Mouse (Mus musculus) liver, embryonic 12.5 days (tissue): ENCODE measurements around the gene Cenpb. TPM values are rescaled to one million over a fixed set of nuclear protein-coding genes. Genes with fewer than 3 reads are reported as not detected.
"Not testable (repeated sequence)": the region's sequence is repeated elsewhere in the genome, so short reads cannot be mapped to it uniquely, and the experiment has no call there.

Source experiments
- ATAC-seq: fragments of 200-750 bp; cut with Nextera tagmentation; 2 replicates; pipeline ENCODE4 v1.8.0; 2017; ENCODE audit warnings: moderate number of reproducible peaks, mild to moderate bottlenecking, moderate library complexity
- H3K27ac ChIP-seq: fragments of 300-500 bp; sonication (generic); 2 replicates; pipeline ENCODE4 v1.5.1; 2016; ENCODE audit warnings: mild to moderate bottlenecking
- H3K27me3 ChIP-seq: fragments of 300-500 bp; sonication (generic); replicated peaks from 2 replicates; pipeline ENCODE4 v1.6.1; 2016; ENCODE audit warnings: mild to moderate bottlenecking, moderate library complexity
- H3K36me3 ChIP-seq: fragments of 300-500 bp; sonication (generic); 2 replicates; pipeline ENCODE4 v1.6.1; 2016; ENCODE audit warnings: mild to moderate bottlenecking, moderate library complexity
- H3K4me1 ChIP-seq: fragments of 300-500 bp; sonication (generic); 2 replicates; pipeline ENCODE4 v1.6.1; 2016
- H3K4me2 ChIP-seq: fragments of 300-500 bp; sonication (generic); 2 replicates; pipeline ENCODE4 v1.6.1; 2016; ENCODE audit warnings: mild to moderate bottlenecking, moderate library complexity
- H3K4me3 ChIP-seq: fragments of 300-500 bp; sonication (generic); 2 replicates; pipeline ENCODE4 v1.5.1; 2016; ENCODE audit warnings: mild to moderate bottlenecking, moderate library complexity
- H3K9ac ChIP-seq: fragments of 300-500 bp; sonication (generic); 2 replicates; pipeline ENCODE4 v1.6.1; 2016; ENCODE audit warnings: mild to moderate bottlenecking, moderate library complexity
- H3K9me3 ChIP-seq: fragments of 300-500 bp; sonication (generic); replicated peaks from 2 replicates; pipeline ENCODE4 v1.6.1; 2016; ENCODE audit warnings: mild to moderate bottlenecking, moderate library complexity
- WGBS: fragments of 180-500 bp; shearing (Covaris S2); methylation state at CpG from one replicate; pipeline ENCODE4 v1.1.7; 2016; ENCODE audit not compliant: insufficient replicate concordance; 5-methylcytosine and 5-hydroxymethylcytosine counted together
- polyA plus RNA-seq: library from polyadenylated mRNA; unstranded; fragments of >200 nt; fragmentation: Nextera tagmentation; extraction: Ambion mirVana; gene quantifications from 2 replicates; pipeline ENCODE4 v1.2.1, GENCODE M21; 2016

Gene Cenpb
- polyA plus RNA-seq = 5.9 and 6.5 TPM in 2 replicates

GRCm38 (mm10) chr2:131179990-131180587, at the start of gene Cenpb:
TSS of gene Cenpb (minus strand) at chr2:131180067.
- Histone ChIP-seq H3K27me3 (0 out of 2 replicates have a peak, but pooled peaks cover 2% of the 10 kb centered on the region), H3K4me1 (peaks cover 45% of the 10 kb centered on the region), H3K9ac (peak within 1 kb of the TSS; percentile 90), H3K4me2 (peak within 1 kb of the TSS; percentile 98), H3K9me3 (no peaks in the 10 kb centered on the region), H3K36me3 (peaks cover 27% of the 10 kb centered on the region), H3K4me3 (peak within 1 kb of the TSS; percentile 75), H3K27ac (peak within 1 kb of the TSS; percentile 83)
- ATAC-seq = peak; percentile 83
- WGBS = 3% methylated on average over 37 of the region's 57 CpGs

- no peak for ATAC-seq
- no peak overlapping the region for H3K4me3 ChIP-seq
- WGBS = 56% methylated on average over 3 of the region's 3 CpGs
- H3K4me2 ChIP-seq = no peak overlapping the region
- H3K27me3 ChIP-seq = no peaks in the 10 kb centered on the region
- H3K36me3 ChIP-seq = no peaks in the 10 kb centered on the region
- peaks cover 62% of the 10 kb centered on the region for H3K4me1 ChIP-seq
- H3K27ac ChIP-seq = 0 out of 2 replicates have a peak overlapping the region, but pooled peaks have one; percentile 32
- H3K9me3 ChIP-seq = no peaks in the 10 kb centered on the region
- H3K9ac ChIP-seq = no peak overlapping the region
Observed at GRCm38 (mm10) chr2:131227243-131227642, 47.4 kb upstream of the Cenpb start.

GRCm38 (mm10) chr2:131226669-131227068, 46.8 kb upstream of the Cenpb start:
- H3K4me2 ChIP-seq, H3K9ac ChIP-seq, H3K27me3 ChIP-seq, H3K36me3 ChIP-seq, ATAC-seq, H3K4me3 ChIP-seq, H3K9me3 ChIP-seq: not testable (repeated sequence)
- Histone ChIP-seq H3K27ac (peak overlapping the region; percentile 32; the same call in 1 of the 2 replicates), H3K4me1 (peaks cover 62% of the 10 kb centered on the region)
- WGBS = 67% methylated on average over 2 of the region's 2 CpGs

- no peaks in the 10 kb centered on the region for H3K27me3 ChIP-seq
- H3K9ac ChIP-seq = no peak overlapping the region
- peak overlapping the region; percentile 98 for H3K27ac ChIP-seq
- no peak for ATAC-seq
- H3K9me3 ChIP-seq = no peaks in the 10 kb centered on the region
- no peak overlapping the region for H3K4me3 ChIP-seq
- no peak overlapping the region for H3K4me2 ChIP-seq
- 80% methylated on average over 6 of the region's 6 CpGs for WGBS
- H3K36me3 ChIP-seq = no peaks in the 10 kb centered on the region
- peaks cover 70% of the 10 kb centered on the region for H3K4me1 ChIP-seq
Observed at GRCm38 (mm10) chr2:131225178-131225577, 45.3 kb upstream of the Cenpb start.

- H3K4me2 ChIP-seq = peak overlapping the region; percentile 58
- H3K27me3 ChIP-seq = no peaks in the 10 kb centered on the region
- peak overlapping the region; percentile 98 for H3K27ac ChIP-seq
- H3K9me3 ChIP-seq = no peaks in the 10 kb centered on the region
- H3K9ac ChIP-seq = peak overlapping the region; percentile 65
- H3K36me3 ChIP-seq = no peaks in the 10 kb centered on the region
- ATAC-seq = peak; percentile 99
- WGBS = 32% methylated on average over 1 of the region's 1 CpGs
- H3K4me1 ChIP-seq = peaks cover 71% of the 10 kb centered on the region
- peak overlapping the region; percentile 1; the same call in 1 of the 2 replicates for H3K4me3 ChIP-seq
Observed at GRCm38 (mm10) chr2:131223569-131223968, 43.7 kb upstream of the Cenpb start.

GRCm38 (mm10) chr2:131222562-131222961, 42.7 kb upstream of the Cenpb start:
- Histone ChIP-seq H3K4me2 (peak overlapping the region; percentile 58), H3K36me3 (no peaks in the 10 kb centered on the region), H3K27ac (peak overlapping the region; percentile 98), H3K27me3 (no peaks in the 10 kb centered on the region), H3K9me3 (no peaks in the 10 kb centered on the region), H3K4me1 (peaks cover 74% of the 10 kb centered on the region), H3K4me3 (no peak overlapping the region), H3K9ac (peak overlapping the region; percentile 65)
- 10% methylated on average over 5 of the region's 5 CpGs for WGBS
- peak; percentile 28; the same call in 1 of the 2 replicates for ATAC-seq

DNA sequence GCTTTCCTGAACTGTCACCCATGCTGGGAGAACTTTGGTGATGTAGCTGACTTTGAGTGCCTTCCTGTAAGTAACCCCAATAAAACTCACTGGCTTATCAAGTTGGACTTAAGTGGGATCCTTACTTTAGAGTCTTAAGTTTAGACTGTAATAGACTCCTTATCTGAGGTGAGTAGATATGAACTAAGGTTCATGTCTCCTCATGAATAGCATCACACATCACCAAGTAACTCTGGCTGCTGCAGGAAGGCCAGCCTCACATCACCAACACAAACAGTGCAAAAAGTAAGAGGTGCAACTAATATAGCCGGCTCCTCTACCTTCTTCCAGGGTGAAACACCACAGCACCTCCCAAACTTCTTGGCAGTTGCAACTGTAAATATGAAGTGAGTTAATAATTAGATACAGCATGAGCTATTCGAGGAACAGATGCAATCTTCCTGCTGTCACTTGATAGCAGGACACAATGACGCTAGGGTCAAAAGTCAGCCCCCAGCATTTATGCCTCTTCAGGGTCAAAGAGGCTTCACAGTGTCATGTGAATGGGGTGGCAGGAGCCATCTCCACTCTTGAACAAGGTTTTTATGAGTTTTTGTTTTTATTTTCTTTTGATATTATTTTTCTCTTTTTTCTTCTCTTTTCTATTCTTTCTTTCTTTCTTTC, 42.1 kb upstream of the Cenpb start:
- ATAC-seq = no peak
- peak overlapping the region; percentile 58 for H3K4me2 ChIP-seq
- H3K27me3 ChIP-seq = no peaks in the 10 kb centered on the region
- H3K4me3 ChIP-seq = no peak overlapping the region
- 45% methylated on average over 3 of the region's 3 CpGs for WGBS
- H3K9me3 ChIP-seq = no peaks in the 10 kb centered on the region
- peak overlapping the region; percentile 98 for H3K27ac ChIP-seq
- H3K9ac ChIP-seq = peak overlapping the region; percentile 65
- H3K4me1 ChIP-seq = peaks cover 73% of the 10 kb centered on the region
- H3K36me3 ChIP-seq = no peaks in the 10 kb centered on the region

DNA sequence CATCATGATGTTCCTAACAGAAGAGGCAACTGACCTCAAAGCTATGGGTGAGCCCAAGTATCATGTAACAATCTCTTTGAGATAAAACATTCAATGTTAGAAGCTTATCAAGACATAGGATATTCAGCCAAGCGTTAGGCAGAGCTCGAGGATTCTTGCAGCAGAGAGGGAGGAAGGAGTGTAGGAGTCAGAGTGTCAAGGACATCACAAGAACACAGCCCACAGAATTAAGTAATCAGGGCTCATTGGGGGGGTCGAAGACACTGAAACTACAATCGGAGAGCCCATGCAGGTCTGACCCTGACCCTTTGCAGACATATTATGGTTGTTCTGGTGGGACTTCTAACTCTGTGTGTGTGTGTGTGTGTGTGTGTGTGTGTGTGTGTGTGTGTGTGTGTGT, 40.2 kb upstream of the Cenpb start:
- Histone ChIP-seq H3K27me3 (no peaks in the 10 kb centered on the region), H3K36me3 (no peaks in the 10 kb centered on the region), H3K27ac (peak overlapping the region; percentile 48; the same call in 1 of the 2 replicates), H3K4me1 (peaks cover 64% of the 10 kb centered on the region), H3K4me3 (no peak overlapping the region), H3K9ac (no peak overlapping the region), H3K4me2 (no peak overlapping the region), H3K9me3 (no peaks in the 10 kb centered on the region)
- WGBS = 49% methylated on average over 4 of the region's 4 CpGs
- no peak for ATAC-seq

- Histone ChIP-seq H3K9ac (no peak overlapping the region), H3K27ac (peak overlapping the region; percentile 95; the same call in 1 of the 2 replicates), H3K4me3 (no peak overlapping the region), H3K27me3 (no peaks in the 10 kb centered on the region), H3K4me1 (peaks cover 64% of the 10 kb centered on the region), H3K36me3 (peaks cover 11% of the 10 kb centered on the region), H3K9me3 (no peaks in the 10 kb centered on the region), H3K4me2 (no peak overlapping the region)
- 84% methylated on average over 7 of the region's 7 CpGs for WGBS
- ATAC-seq = no peak
Observed at GRCm38 (mm10) chr2:131215941-131216858, 36.3 kb upstream of the Cenpb start.

DNA sequence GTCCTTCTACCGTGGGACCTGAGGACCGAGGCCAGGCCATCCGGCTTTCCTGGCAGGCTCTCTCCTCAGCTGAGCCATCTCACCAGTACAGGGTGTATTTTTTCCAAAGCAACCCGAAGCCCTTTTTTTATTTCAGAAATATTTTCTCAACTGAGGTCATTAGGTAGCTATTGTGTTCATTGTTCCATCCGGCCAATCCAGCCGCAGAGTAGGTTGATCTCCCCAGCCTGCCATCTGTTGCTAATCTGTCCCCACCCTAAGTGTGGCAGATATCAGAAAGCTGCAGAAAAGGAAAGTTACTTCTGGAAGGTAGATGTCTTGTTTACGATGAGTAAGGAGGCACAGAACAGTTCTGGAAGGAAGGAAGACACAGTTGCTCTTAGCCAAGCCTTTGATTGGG, 33.9 kb upstream of the Cenpb start:
- H3K27me3 ChIP-seq = no peaks in the 10 kb centered on the region
- H3K36me3 ChIP-seq = peaks cover 11% of the 10 kb centered on the region
- peaks cover 75% of the 10 kb centered on the region for H3K4me1 ChIP-seq
- ATAC-seq = peak; percentile 77
- H3K4me2 ChIP-seq = peak overlapping the region; percentile 58
- peak overlapping the region; percentile 95 for H3K27ac ChIP-seq
- H3K4me3 ChIP-seq = peak overlapping the region; percentile 23
- 31% methylated on average over 7 of the region's 7 CpGs for WGBS
- no peaks in the 10 kb centered on the region for H3K9me3 ChIP-seq
- H3K9ac ChIP-seq = peak overlapping the region; percentile 66

DNA sequence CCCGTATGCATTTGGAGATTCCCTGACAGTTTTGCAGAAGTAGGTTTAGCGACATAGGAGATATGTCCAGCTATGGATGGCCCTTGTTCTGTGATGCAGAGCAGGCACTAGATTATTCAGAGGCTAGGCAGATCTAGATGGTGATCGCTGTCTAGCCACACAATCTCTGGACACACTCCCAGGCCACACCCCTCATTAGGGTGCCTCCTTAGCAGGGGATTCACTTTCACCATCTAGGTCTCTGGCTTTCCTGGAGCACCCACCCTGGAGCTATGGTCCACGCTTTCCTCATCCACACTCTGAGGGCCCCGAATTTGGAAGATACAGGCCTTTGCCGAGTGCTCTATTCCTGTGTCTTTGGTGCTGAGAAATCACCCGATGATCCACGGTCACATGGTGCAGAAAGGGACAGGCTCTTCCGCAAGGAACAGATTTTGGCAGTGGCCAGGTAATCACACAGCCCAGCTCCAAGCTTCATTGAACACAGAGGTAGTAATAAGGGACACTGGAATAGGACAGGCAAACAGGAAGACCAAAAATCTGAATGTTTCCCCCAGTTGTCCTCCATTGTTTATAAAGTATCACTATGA, 31.3 kb upstream of the Cenpb start:
- peak overlapping the region; percentile 75 for H3K4me3 ChIP-seq
- H3K27me3 ChIP-seq = no peaks in the 10 kb centered on the region
- H3K9me3 ChIP-seq = no peaks in the 10 kb centered on the region
- peak overlapping the region; percentile 80 for H3K9ac ChIP-seq
- 52% methylated on average over 9 of the region's 9 CpGs for WGBS
- peaks cover 11% of the 10 kb centered on the region for H3K36me3 ChIP-seq
- peak overlapping the region; percentile 93 for H3K27ac ChIP-seq
- H3K4me2 ChIP-seq = peak overlapping the region; percentile 79
- peaks cover 91% of the 10 kb centered on the region for H3K4me1 ChIP-seq
- ATAC-seq = peak; percentile 7; the same call in 1 of the 2 replicates
